Mouse (Mus musculus) heart, postnatal 0 days (tissue): ENCODE results near the gene Ccdc85a.

Source experiments
- CTCF ChIP-seq: IDR thresholded peaks from 2 replicates; pipeline ENCODE4 v1.5.1; 2016; ENCODE audit warnings: antibody characterized with exemption, control low read depth, low read depth
- EP300 ChIP-seq: IDR thresholded peaks from 2 replicates; pipeline ENCODE4 v1.6.1; 2016; ENCODE audit warnings: antibody characterized with exemption, low read depth

GRCm38 (mm10) chr11:28459165-28459564 is 125.0 kb downstream of the Ccdc85a start:
- no peak for TF ChIP-seq CTCF
- TF ChIP-seq EP300: no peak
